Mouse (Mus musculus) limb, embryonic 14.5 days (tissue): ENCODE results near the gene Lrrc27. TPM values are rescaled to one million over a fixed set of nuclear protein-coding genes. Genes with fewer than 3 reads are reported as not detected.

ENCODE experiments used
- ATAC-seq: fragments of 200-750 bp; cut with Nextera tagmentation; 2 replicates; pipeline ENCODE4 v1.8.0; 2017; ENCODE audit warnings: low read depth, moderate number of reproducible peaks, moderate TSS enrichment; ENCODE audit not compliant: low FRiP score
- DNase-seq: peaks from one replicate; pipeline ENCODE4 v3.0.0-alpha.2; 2015; ENCODE audit warnings: low spot score
- H3K27ac ChIP-seq: fragments of 300-500 bp; sonication (generic); replicated peaks from 2 replicates; pipeline ENCODE4 v1.5.1; 2014; ENCODE audit warnings: low read depth, mild to moderate bottlenecking, low read length, moderate library complexity, mixed read lengths
- H3K27me3 ChIP-seq: fragments of 300-500 bp; sonication (generic); 2 replicates; pipeline ENCODE4 v1.6.1; 2014; ENCODE audit warnings: low read length, mixed read lengths; ENCODE audit not compliant: control insufficient read depth, insufficient read depth
- H3K36me3 ChIP-seq: fragments of 300-500 bp; sonication (generic); 2 replicates; pipeline ENCODE4 v1.6.1; 2014; ENCODE audit warnings: mild to moderate bottlenecking, low read length, moderate library complexity, mixed read lengths; ENCODE audit not compliant: control insufficient read depth, insufficient read depth
- H3K4me1 ChIP-seq: fragments of 300-500 bp; sonication (generic); 2 replicates; pipeline ENCODE4 v1.6.1; 2014; ENCODE audit warnings: antibody characterized with exemption, low read length, mixed read lengths; ENCODE audit not compliant: control insufficient read depth, insufficient read depth
- H3K4me2 ChIP-seq: fragments of 300-500 bp; sonication (generic); replicated peaks from 2 replicates; pipeline ENCODE4 v1.6.1; 2014; ENCODE audit warnings: low read depth, mild to moderate bottlenecking, low read length, moderate library complexity; ENCODE audit not compliant: severe bottlenecking
- H3K4me3 ChIP-seq: fragments of 300-500 bp; sonication (generic); replicated peaks from 2 replicates; pipeline ENCODE4 v1.5.1; 2014; ENCODE audit warnings: low read length
- H3K9ac ChIP-seq: fragments of 300-500 bp; sonication (generic); 2 replicates; pipeline ENCODE4 v1.6.1; 2014; ENCODE audit warnings: mild to moderate bottlenecking, low read depth, low read length, moderate library complexity; ENCODE audit not compliant: severe bottlenecking
- H3K9me3 ChIP-seq: fragments of 300-500 bp; sonication (generic); 2 replicates; pipeline ENCODE4 v1.6.1; 2016; ENCODE audit warnings: low read length; ENCODE audit not compliant: control insufficient read depth
- POLR2A ChIP-seq: fragments of 200-500 bp; IDR thresholded peaks from 2 replicates; pipeline ENCODE4 v1.8.0; 2012; ENCODE audit warnings: inconsistent platforms, mild to moderate bottlenecking, moderate library complexity, borderline replicate concordance; ENCODE audit not compliant: insufficient read depth, insufficient read length; ENCODE audit errors: extremely low read depth
- WGBS: fragments of 180-500 bp; shearing (Covaris S2); extraction: QIAGEN DNeasy Blood & Tissue Kit; methylation state at CpG from one replicate; pipeline ENCODE4 v1.1.7; 2014; 5-methylcytosine and 5-hydroxymethylcytosine counted together
- polyA plus RNA-seq, 2 experiments: library from polyadenylated mRNA; depleted of rRNA in 1 of 2; stranded (reverse) in 1 of 2; unstranded in 1 of 2; fragments of >200 nt; fragmentation: Nextera tagmentation in 1 of 2; extraction: Ambion mirVana in 1 of 2; gene quantifications; 2 replicates each; pipeline versions ENCODE4 v1.2.1 to v1.2.3; 2012 to 2014

The Lrrc27 gene
- polyA plus RNA-seq, 2 experiments: 3.9 to 4.2 TPM

DNA sequence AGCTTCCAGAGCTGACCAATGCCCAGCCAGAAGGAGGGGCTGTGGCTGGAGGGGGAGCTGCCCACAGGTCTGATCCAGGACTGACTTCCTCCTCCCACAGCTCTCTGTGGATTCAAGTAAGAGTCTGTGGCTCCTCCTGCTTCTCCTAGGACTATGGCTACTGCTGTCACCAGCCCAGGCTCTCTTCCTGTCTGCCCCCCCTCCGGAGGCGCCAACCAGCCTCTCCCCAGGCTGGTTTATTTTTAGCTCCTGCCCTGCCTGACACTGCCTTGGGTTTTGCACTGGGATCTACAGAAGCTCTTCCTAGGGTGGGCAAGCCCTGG is 60.6 kb downstream of the Lrrc27 start:
- Histone ChIP-seq H3K36me3 (peaks cover 2% of the 10 kb centered on the region; the same call in 1 of the 2 replicates), H3K9me3 (no peaks in the 10 kb centered on the region), H3K4me3 (no peak overlapping the region), H3K9ac (no peak overlapping the region), H3K27ac (no peak overlapping the region), H3K4me1 (peaks cover 17% of the 10 kb centered on the region), H3K4me2 (no peak overlapping the region), H3K27me3 (no peaks in the 10 kb centered on the region)
- peak; percentile 51; the same call in 1 of the 2 replicates for ATAC-seq
- WGBS: 44% methylated on average over 2 of the region's 2 CpGs
- no peak for DNase-seq
- no peak for TF ChIP-seq POLR2A

- Histone ChIP-seq H3K27ac (no peak overlapping the region; the same call in 1 of the 2 replicates), H3K27me3 (no peaks in the 10 kb centered on the region), H3K36me3 (no peaks in the 10 kb centered on the region), H3K4me1 (peaks cover 17% of the 10 kb centered on the region), H3K9ac (no peak overlapping the region), H3K4me2 (no peak overlapping the region), H3K9me3 (no peaks in the 10 kb centered on the region), H3K4me3 (no peak overlapping the region)
- no peak for TF ChIP-seq POLR2A
- no peak for DNase-seq
- no peak for ATAC-seq
- WGBS: 49% methylated on average over 10 of the region's 10 CpGs
Observed at GRCm38 (mm10) chr7:139275586-139275985, 62.8 kb downstream of the Lrrc27 start.

- DNase-seq (no peak), ATAC-seq (no peak)
- no peak overlapping the region for H3K9ac ChIP-seq
- no peak overlapping the region for H3K27ac ChIP-seq
- no peaks in the 10 kb centered on the region for H3K27me3 ChIP-seq
- H3K36me3 ChIP-seq: no peaks in the 10 kb centered on the region
- H3K4me1 ChIP-seq: peaks cover 17% of the 10 kb centered on the region
- H3K4me3 ChIP-seq: no peak overlapping the region
- WGBS: 83% methylated on average over 10 of the region's 10 CpGs
- no peak overlapping the region for H3K4me2 ChIP-seq
- H3K9me3 ChIP-seq: no peaks in the 10 kb centered on the region
- TF ChIP-seq POLR2A: no peak
Observed at GRCm38 (mm10) chr7:139276150-139276549, 63.4 kb downstream of the Lrrc27 start.

DNA sequence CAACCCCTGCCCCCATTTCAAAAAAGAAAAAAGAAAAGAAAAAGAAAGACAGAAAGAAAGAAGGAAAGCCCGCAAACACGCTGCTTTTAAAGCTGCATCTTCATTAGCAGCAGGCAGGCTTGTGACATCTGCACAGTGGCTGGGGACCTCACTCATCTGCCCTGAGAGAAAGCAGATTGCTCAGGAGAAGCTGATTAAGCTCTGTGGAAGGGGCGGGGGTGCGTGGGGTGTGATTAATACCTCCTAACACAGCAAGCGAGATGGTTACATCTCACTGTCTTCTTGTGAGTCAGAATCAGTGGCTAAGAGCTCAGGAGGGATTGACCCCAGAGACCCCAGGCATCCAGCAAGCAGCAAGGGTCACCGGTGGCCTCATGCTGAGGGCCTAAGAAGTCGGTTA is 64.7 kb downstream of the Lrrc27 start:
- no peak for TF ChIP-seq POLR2A
- no peak for DNase-seq
- H3K36me3 ChIP-seq: no peaks in the 10 kb centered on the region
- no peak overlapping the region for H3K27ac ChIP-seq
- no peak overlapping the region for H3K9ac ChIP-seq
- ATAC-seq: no peak
- peaks cover 14% of the 10 kb centered on the region for H3K4me1 ChIP-seq
- H3K27me3 ChIP-seq: no peaks in the 10 kb centered on the region
- no peak overlapping the region for H3K4me3 ChIP-seq
- H3K4me2 ChIP-seq: no peak overlapping the region
- WGBS: 85% methylated on average over 7 of the region's 7 CpGs
- H3K9me3 ChIP-seq: no peaks in the 10 kb centered on the region

- H3K4me3 ChIP-seq: no peak overlapping the region
- H3K36me3 ChIP-seq: no peaks in the 10 kb centered on the region
- WGBS: 72% methylated on average over 5 of the region's 5 CpGs
- ATAC-seq: no peak
- H3K4me2 ChIP-seq: no peak overlapping the region
- no peak overlapping the region for H3K9ac ChIP-seq
- no peak for DNase-seq
- no peak overlapping the region for H3K27ac ChIP-seq
- no peaks in the 10 kb centered on the region for H3K9me3 ChIP-seq
- no peaks in the 10 kb centered on the region for H3K27me3 ChIP-seq
- TF ChIP-seq POLR2A: no peak
- no peaks in the 10 kb centered on the region for H3K4me1 ChIP-seq
Observed at GRCm38 (mm10) chr7:139279571-139279970, 66.8 kb downstream of the Lrrc27 start.

DNA sequence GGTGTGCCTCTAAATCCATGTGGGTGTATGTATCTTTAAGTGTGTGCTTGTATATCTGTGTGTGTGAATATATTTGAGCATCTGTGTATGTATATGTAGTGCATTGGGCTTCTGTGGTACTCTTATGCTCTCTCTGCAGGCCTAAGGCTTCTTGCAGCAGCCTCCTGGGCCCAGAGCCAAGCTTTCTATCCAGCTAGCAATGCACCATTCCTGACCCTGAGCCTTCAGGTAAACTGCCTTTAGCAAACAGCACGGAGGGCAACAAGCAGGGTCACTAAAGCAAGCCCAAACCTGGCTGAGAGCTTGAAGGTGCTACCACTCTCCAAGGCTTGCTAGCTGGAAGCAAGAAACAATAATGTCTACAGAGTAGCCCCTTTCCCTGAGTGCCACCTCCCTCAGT is 67.3 kb downstream of the Lrrc27 start:
- no peak overlapping the region for H3K4me2 ChIP-seq
- no peak overlapping the region for H3K27ac ChIP-seq
- no peaks in the 10 kb centered on the region for H3K27me3 ChIP-seq
- H3K9ac ChIP-seq: no peak overlapping the region
- no peaks in the 10 kb centered on the region for H3K9me3 ChIP-seq
- DNase-seq (no peak), ATAC-seq (no peak)
- TF ChIP-seq POLR2A: no peak
- WGBS: 74% methylated on average over 1 of the region's 1 CpGs
- H3K4me1 ChIP-seq: no peaks in the 10 kb centered on the region
- H3K4me3 ChIP-seq: no peak overlapping the region
- H3K36me3 ChIP-seq: no peaks in the 10 kb centered on the region
